Mouse (Mus musculus) frontal cortex, adult 2 months (tissue): ENCODE measurements around the gene Txnip. TPM values are rescaled to one million over a fixed set of nuclear protein-coding genes. Genes with fewer than 3 reads are reported as not detected.
"Not testable (repeated sequence)": the region's sequence is repeated elsewhere in the genome, so short reads cannot be mapped to it uniquely, and the experiment has no call there.

Experiments
- DNase-seq, 2 experiments: peaks; one replicate each; pipeline ENCODE4 v3.0.0; 2022; ENCODE audit warnings: low spot score in 1 of 2; ENCODE audit errors: extremely low spot score in 1 of 2
- polyA plus RNA-seq: library from polyadenylated mRNA; depleted of rRNA; stranded (reverse); fragments of >200 nt; gene quantifications from 2 replicates; pipeline ENCODE4 v1.2.3, GENCODE M21; 2012

The Txnip gene
- polyA plus RNA-seq, 1 experiment: 27.7 TPM

GRCm38 (mm10) chr3:96581771-96582515 is 24.2 kb downstream of the Txnip start:
- no peak for DNase-seq

GRCm38 (mm10) chr3:96583386-96583785 is 25.6 kb downstream of the Txnip start:
- no peak for DNase-seq

GRCm38 (mm10) chr3:96590657-96591056 is 32.9 kb downstream of the Txnip start:
- no peak for DNase-seq

GRCm38 (mm10) chr3:96593374-96593773 is 35.6 kb downstream of the Txnip start:
- DNase-seq: no peak

GRCm38 (mm10) chr3:96593790-96594560 is 36.2 kb downstream of the Txnip start, which contains the start of gene Polr3gl:
Polr3gl (minus strand) TSS chr3:96594181.
- DNase-seq: peak; percentile 89 to 95

- DNase-seq: no peak
These were observed 37.1 kb downstream of the Txnip start for GRCm38 (mm10) chr3:96594851-96595250.

- peak; percentile 65 to 68 for DNase-seq
These were observed 37.9 kb downstream of the Txnip start for GRCm38 (mm10) chr3:96595661-96596060.

GRCm38 (mm10) chr3:96596228-96596707 is 38.5 kb downstream of the Txnip start, which contains the start of gene Ankrd34a:
Ankrd34a (plus strand) TSS chr3:96596636.
- DNase-seq: peak; percentile 75 to 88

GRCm38 (mm10) chr3:96596855-96597254 is 39.1 kb downstream of the Txnip start:
- DNase-seq: peak in 1 of 2 experiments; percentile 39

- no peak for DNase-seq
These were observed 39.7 kb downstream of the Txnip start for GRCm38 (mm10) chr3:96597435-96597891.

- DNase-seq: peak in 1 of 2 experiments; percentile 16
These were observed 40.7 kb downstream of the Txnip start for GRCm38 (mm10) chr3:96598156-96599068.

- DNase-seq: no peak
These were observed 41.3 kb downstream of the Txnip start for GRCm38 (mm10) chr3:96599069-96599393.

GRCm38 (mm10) chr3:96599411-96599810 is 41.7 kb downstream of the Txnip start:
- DNase-seq: no peak

GRCm38 (mm10) chr3:96600639-96601250 is 43.0 kb downstream of the Txnip start, which contains the start of gene Lix1l:
Lix1l (plus strand) TSS chr3:96601149.
- DNase-seq: peak; percentile 93 to 95

- DNase-seq: no peak
These were observed 43.6 kb downstream of the Txnip start for GRCm38 (mm10) chr3:96601251-96601787.

GRCm38 (mm10) chr3:96601941-96602703 is 44.4 kb downstream of the Txnip start:
- DNase-seq: no peak

- DNase-seq: no peak
These were observed 44.9 kb downstream of the Txnip start for GRCm38 (mm10) chr3:96602704-96603084.

- DNase-seq: no peak
These were observed 45.6 kb downstream of the Txnip start for GRCm38 (mm10) chr3:96603311-96603710.

- DNase-seq: not testable (repeated sequence)
These were observed 48.2 kb downstream of the Txnip start for GRCm38 (mm10) chr3:96606007-96606406.
